Mouse (Mus musculus) CH12F3 (cell line): ENCODE measurements around the gene Cd151.

Experiments
- in situ Hi-C: fragments of 300-500 bp; cut with MboI; formaldehyde crosslinking; loops from 2 replicates; pipeline ENCODE4 v1.14.3; 2020; ENCODE audit warnings: low sequenced_read_pairs

The Cd151 gene

GRCm38 (mm10) chr7:141491151-141491550 is 24.0 kb downstream of the Cd151 start:
- in situ Hi-C loops, result no loop called here

- in situ Hi-C loops, result no loop called here
Measured at GRCm38 (mm10) chr7:141492738-141493137, 25.5 kb downstream of the Cd151 start.

DNA sequence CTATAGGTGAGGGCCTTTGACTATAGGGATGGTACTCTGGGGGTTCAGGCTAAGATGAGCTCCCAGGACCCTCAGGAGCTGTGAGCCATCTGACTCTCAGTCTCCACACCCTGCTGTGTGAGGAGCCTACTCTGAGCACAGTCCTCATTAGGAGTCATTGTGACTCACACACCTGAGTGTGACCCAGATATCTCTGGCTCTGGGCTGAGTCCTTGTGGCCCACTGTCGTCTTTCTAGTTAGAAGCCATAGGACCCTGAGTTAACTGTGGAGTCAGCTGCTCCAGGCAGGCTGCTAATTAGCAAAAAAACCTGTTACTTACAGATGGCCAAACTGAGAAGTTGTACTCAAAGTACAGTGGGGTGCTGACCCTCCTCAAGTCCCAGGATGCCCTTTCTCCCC is 26.5 kb downstream of the Cd151 start:
- in situ Hi-C loops, result no loop called here

DNA sequence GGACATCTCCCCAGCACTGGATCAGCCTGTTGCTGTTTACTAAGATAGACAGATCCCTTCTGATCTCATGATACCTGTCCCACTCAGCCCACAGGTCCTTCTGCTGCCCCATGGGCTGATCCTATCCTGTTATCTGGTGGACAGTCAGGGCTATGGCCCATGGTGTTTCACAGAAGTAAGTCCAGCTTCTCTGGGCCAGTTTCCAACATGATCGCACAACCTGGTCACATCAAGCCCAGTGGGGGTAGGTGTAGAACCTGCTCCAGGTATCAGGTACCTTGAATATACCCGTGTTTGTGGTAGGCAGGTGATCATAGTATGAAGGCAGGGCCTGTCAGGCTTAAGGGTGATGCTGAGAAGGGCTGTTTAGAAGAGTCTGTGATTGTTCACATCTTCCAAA is 28.2 kb downstream of the Cd151 start:
- in situ Hi-C loops, result no loop called here

GRCm38 (mm10) chr7:141495940-141496339 is 28.7 kb downstream of the Cd151 start:
- in situ Hi-C loops, result no loop called here

GRCm38 (mm10) chr7:141497600-141497999 is 30.4 kb downstream of the Cd151 start:
- in situ Hi-C loops, result no loop called here

- in situ Hi-C loops, result no loop called here
Measured at GRCm38 (mm10) chr7:141501820-141502555, 34.8 kb downstream of the Cd151 start.

DNA sequence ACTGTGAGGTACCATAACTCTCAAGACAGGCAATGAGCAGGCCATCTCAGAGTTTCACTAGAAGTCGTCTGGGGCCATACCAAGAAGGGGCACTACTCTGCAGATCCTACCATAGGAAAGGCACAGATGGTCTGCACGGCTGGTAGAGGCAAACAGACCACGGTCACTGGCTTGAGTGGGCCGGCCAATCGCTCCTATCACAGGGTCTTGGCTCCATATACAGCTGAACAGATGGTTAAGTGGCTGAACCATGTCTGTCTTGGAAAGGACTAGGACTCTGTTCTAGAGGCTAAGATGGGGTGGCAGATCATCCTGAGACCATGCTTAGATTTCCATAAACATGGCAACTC is 35.3 kb downstream of the Cd151 start:
- in situ Hi-C loops, result no loop called here

DNA sequence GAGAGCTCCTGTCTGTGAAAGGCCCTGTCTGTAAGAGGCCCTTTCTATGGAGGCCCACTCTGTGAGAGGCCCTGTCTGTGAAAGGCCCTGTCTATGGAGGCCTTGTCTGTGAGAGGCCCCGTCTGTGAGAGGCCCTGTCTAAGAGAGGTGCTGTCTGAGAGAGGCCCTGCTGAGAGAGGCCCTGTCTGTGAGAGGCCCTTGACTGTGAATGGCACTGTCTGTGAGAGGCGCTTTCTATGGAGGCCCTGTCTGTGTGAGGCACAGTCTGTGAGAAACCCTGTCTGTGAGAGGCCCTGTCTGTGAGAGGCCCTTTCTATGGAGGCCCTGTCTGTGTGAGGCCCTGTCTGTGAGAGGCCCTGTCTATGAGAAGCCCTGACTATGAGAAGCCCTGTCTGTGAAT is 39.1 kb downstream of the Cd151 start:
- in situ Hi-C loops, result no loop called here

DNA sequence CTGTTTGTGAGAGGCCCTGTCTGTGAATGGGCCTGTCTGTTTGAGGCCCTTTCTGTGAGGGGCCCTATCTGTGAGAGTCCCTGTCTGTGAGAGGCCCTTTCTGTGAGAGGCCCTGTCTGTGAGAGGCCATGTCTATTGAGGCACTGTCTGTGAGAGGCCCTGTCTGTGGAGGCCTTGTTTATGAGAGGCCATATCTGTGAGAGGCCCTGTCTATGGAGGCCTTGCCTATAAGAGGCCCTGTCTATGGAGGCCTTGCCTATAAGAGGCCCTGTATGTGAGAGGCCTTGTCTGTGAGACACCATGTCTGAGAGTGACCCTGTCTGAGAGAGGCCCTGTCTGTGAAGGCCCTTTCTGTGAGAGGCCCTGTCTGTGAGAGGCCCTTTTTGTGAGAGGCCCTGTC is 41.0 kb downstream of the Cd151 start:
- in situ Hi-C loops, result no loop called here

DNA sequence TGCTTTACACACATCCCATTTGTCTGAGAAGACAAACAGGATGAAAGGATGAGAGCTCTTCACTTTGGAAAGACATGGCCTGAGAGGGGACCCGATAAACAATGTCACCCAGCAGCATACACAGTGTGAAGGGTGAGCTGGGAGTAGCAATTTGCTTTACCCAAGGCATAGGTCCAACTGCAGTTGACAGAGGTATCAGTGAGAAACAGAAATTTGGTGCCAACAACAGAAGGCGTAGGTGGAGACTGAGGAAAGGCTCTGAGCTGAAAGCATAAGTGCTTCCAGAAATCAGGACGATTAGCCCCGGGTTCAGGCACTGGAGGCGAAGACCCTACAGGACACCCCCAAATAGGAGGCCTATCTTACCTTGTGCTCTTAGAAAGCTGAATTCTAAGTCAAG is 43.0 kb downstream of the Cd151 start:
- in situ Hi-C loops, result no loop called here

DNA sequence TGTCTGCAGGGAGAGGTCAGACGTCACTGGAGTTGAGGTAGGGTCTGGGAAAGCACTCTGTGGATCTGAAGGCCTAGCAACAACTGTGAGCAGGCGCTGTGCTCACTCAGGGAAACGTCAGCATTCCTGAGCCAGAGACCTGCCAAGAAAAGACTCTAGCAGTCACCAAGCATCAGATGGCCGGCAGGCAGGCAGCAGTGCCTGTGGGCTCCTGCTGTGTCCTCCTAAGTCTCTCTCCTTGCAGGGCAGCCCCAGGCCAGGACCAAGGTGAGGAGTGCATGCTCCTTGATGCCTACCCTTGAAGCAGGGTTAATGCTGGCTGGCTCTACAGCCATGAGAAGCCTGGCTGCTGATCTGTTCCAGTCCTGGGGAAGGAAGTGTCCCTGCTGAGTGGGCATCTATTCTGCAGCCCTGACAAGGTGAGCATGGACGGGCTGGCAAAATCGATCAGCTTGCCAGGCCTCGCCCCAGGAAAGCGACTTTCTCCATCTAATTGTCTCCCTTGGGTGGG is 43.5 kb downstream of the Cd151 start:
- in situ Hi-C loops, result no loop called here

DNA sequence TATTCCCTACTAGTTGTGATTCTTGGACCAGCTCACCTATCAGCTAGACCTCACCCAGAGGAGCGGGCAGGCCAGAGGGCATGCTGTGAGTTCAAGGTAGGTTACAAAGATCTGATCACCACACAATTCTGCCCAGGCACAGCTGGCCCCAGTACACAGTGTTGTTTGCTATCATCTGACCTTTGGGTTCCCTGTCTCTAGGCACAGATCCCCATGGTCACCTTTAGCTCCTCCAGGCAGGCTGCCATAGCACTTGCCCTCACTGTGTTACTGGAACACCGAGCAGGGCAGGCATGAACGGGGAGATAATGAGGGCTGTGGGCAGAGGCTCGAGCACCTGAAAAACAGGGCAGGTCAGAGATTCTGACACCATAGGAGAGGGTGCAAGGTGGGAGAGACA is 50.4 kb downstream of the Cd151 start:
- in situ Hi-C loops, result no loop called here

DNA sequence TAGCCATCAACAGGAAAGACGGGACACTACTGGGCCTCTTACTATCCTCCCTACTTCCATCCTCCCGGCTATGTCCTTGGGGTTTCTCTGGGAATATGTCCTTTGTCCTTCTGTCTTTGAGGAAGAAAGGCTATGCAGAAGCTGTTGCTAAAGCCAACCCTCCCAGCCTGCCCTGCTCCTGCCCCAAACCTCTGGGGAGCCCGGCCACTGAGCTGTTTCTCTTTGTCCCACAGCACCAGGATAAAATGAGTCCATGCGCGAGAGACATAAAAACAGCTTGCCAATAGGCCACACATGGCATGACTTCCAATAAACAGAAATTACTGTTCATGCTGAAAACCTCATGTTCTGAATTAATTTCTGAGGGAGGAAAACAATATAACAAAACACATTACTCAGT is 51.1 kb downstream of the Cd151 start:
- in situ Hi-C loops, result no loop called here

GRCm38 (mm10) chr7:141518926-141519325 is 51.7 kb downstream of the Cd151 start:
- in situ Hi-C loops, result no loop called here

DNA sequence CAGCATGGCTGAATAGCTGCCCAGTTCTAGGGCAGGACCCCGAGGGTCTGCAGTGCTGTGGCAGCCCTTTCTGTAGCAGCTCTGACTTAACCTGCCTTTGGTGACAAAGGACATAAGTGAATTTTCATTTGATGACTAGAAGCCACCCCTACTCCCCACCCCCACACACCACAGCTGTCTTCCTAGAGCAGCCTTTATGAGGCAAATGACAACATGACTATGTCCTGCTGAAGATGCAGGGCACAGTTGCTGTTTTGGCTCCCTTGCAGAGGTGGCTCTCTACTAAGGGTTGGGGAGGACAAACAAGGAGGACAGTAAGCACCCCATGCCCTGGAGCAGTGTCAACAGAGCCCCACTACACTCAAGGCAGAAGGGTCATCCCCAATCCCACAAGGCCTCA is 52.6 kb downstream of the Cd151 start:
- in situ Hi-C loops, result loop anchor here (5.0 kb wide), 1 partner anchor 32 kb away; no protein-coding TSS in a partner anchor
